In genomic region chr12:98605264-98605663, GRCm38 (mm10) we compare ENCODE assay signal across 17 mouse cellular contexts. TPM values are rescaled to one million over a fixed set of nuclear protein-coding genes. Genes with fewer than 3 reads are reported as not detected.
DNase-seq lines count a peak whose midpoint lies in the region; TF ChIP-seq lines count a peak whose summit lies in the region.
"Had no signal": no experiment of that assay in that cellular context is flagged by ENCODE, and none has a peak within 500 bp of the region (broad histone marks: within the 10 kb centered on the region; RNA-seq: fewer than 3 reads in every experiment).

No protein-coding gene starts in this region.

- in situ Hi-C loops in CH12.LX (cut with MboI; ENCODE audit: low pct_ligation_motif_present, low pct_unique_long_range_greater_than_20kb, low sequenced_read_pairs) = no loop called here

- H3K4me1 ChIP-seq in CH12.LX (ENCODE audit: control insufficient read depth in 1 of 2, insufficient read depth in 2 of 2) = peaks cover 10 to 56% of the 10 kb centered on the region in 2 experiments

- peak; percentile 87 for TF ChIP-seq EP300 in CH12.LX (IDR thresholded peaks at IDR 0.05; ENCODE audit: low read length)

- TF ChIP-seq POLR2A in CH12.LX (IDR thresholded peaks at IDR 0.05; ENCODE audit: low read depth, low read length) = no peak

- peak; percentile 36 for DNase-seq in CH12.LX (ENCODE audit: extremely low read depth)
- DNase-seq in ovary, postnatal 14 days (ENCODE audit: low spot score) = no peak
- DNase-seq: adrenal gland, adult 2 months; adrenal gland, adult 8-10 months; adrenal gland, postnatal 10 days; adrenal gland, postnatal 14 days; adrenal gland, postnatal 25 days; adrenal gland, postnatal 36 days; B cell, adult 2 months; cerebellum, adult 11 months; cerebellum, adult 11-12 months; cerebellum, adult 18-20 months; cerebellum, adult 2 months; cerebellum, adult 8-10 months had no signal

- H3K27me3 ChIP-seq in CH12.LX (replicated peaks) = no peaks in the 10 kb centered on the region

- 0 out of 2 replicates have a peak overlapping the region, but pooled peaks have one; percentile 16 for H3K4me2 ChIP-seq in CH12.LX (ENCODE audit: insufficient read depth, low read depth, poor library complexity, severe bottlenecking)

- peaks cover 10% of the 10 kb centered on the region for H3K9me3 ChIP-seq in CH12.LX (replicated peaks; ENCODE audit: low read length)
- H3K9me3 ChIP-seq: G1E had no signal

- dilution Hi-C loops in CH12.LX (cut with MboI; ENCODE audit: extremely low pct_ligation_motif_present, extremely low pct_unique_long_range_greater_than_20kb, low sequenced_read_pairs) = no loop called here

- no peak for TF ChIP-seq CTCF in CH12.LX (conservative IDR thresholded peaks at IDR 0.05 in 1 of 2, IDR thresholded peaks at IDR 0.05 in 1 of 2; ENCODE audit: low read depth in 2 of 2, low read length in 2 of 2)

- no peak overlapping the region for H3K4me3 ChIP-seq in CH12.LX (replicated peaks in 1 of 3; ENCODE audit: low read depth in 2 of 3, low read length in 2 of 3, poor library complexity in 1 of 3)

- H3K36me3 ChIP-seq in CH12.LX (replicated peaks in 1 of 2; ENCODE audit: control insufficient read depth in 1 of 2, insufficient read depth in 1 of 2, low read length in 1 of 2) = peaks cover 3 to 6% of the 10 kb centered on the region in 2 experiments
- H3K36me3 ChIP-seq: G1E had no signal

- TF ChIP-seq RAD21 in CH12.LX (IDR thresholded peaks at IDR 0.05; ENCODE audit: low read depth, low read length) = no peak

- no peak overlapping the region; the same call in 1 of the 2 replicates for H3K9ac ChIP-seq in CH12.LX (ENCODE audit: insufficient read depth, low read depth)

- H3K27ac ChIP-seq in CH12.LX (ENCODE audit: insufficient read depth, low read depth) = no peak overlapping the region

- no peaks in the 10 kb centered on the region for H3K79me2 ChIP-seq in CH12.LX (replicated peaks; ENCODE audit: control insufficient read depth, extremely low read depth, insufficient read depth, poor library complexity, severe bottlenecking)

TF ChIP-seq in CH12.LX, 34 proteins besides CTCF, POLR2A, EP300 and RAD21:
- TF ChIP-seq KAT2A (IDR thresholded peaks at IDR 0.05; ENCODE audit: insufficient replicate concordance, low read length) (no peak), JUN (IDR thresholded peaks at IDR 0.05; ENCODE audit: insufficient read depth, low read depth, low read length) (peak; percentile 72; the same call in 1 of the 2 replicates), PAX5 (IDR thresholded peaks at IDR 0.05; ENCODE audit: low read length) (no peak), UBTF (IDR thresholded peaks at IDR 0.05; ENCODE audit: low read depth, low read length) (no peak), SIN3A (IDR thresholded peaks at IDR 0.05; ENCODE audit: low read length) (no peak), E2F4 (IDR thresholded peaks at IDR 0.05; ENCODE audit: insufficient replicate concordance, low read depth, low read length) (no peak), ZKSCAN1 (IDR thresholded peaks at IDR 0.05; ENCODE audit: borderline replicate concordance, low read depth, low read length) (no peak), MYC (IDR thresholded peaks at IDR 0.05; ENCODE audit: low read depth, low read length) (no peak), TBP (conservative IDR thresholded peaks at IDR 0.05; ENCODE audit: low read depth, low read length) (no peak), NRF1 (IDR thresholded peaks at IDR 0.05; ENCODE audit: low read depth, low read length) (no peak), MEF2A (IDR thresholded peaks at IDR 0.05; ENCODE audit: borderline replicate concordance, low read depth, low read length) (peak; percentile 60; the same call in 1 of the 2 replicates), USF2 (conservative IDR thresholded peaks at IDR 0.05; ENCODE audit: low read depth, low read length) (no peak), ELF1 (IDR thresholded peaks at IDR 0.05; ENCODE audit: low read depth, low read length) (no peak), CHD2 (IDR thresholded peaks at IDR 0.05; ENCODE audit: low read length) (no peak), RCOR1 (conservative IDR thresholded peaks at IDR 0.05; ENCODE audit: low read depth, low read length) (no peak), IRF4 (IDR thresholded peaks at IDR 0.05; ENCODE audit: low read depth, low read length) (peak; percentile 83), NELFE (IDR thresholded peaks at IDR 0.05; ENCODE audit: low read depth, low read length) (no peak), POLR2AphosphoS2 (IDR thresholded peaks at IDR 0.05; ENCODE audit: low read depth, low read length) (no peak), SMC3 (IDR thresholded peaks at IDR 0.05; ENCODE audit: low read depth, low read length) (no peak), USF1 (IDR thresholded peaks at IDR 0.05; ENCODE audit: low read depth, low read length) (no peak), MAZ (IDR thresholded peaks at IDR 0.05; ENCODE audit: low read depth, low read length) (peak; percentile 28; the same call in 1 of the 2 replicates), ZMIZ1 (IDR thresholded peaks at IDR 0.05; ENCODE audit: low read depth, low read length) (no peak), GABPA (IDR thresholded peaks at IDR 0.05; ENCODE audit: insufficient replicate concordance, low read depth, low read length) (no peak), MAX (IDR thresholded peaks at IDR 0.05; ENCODE audit: low read length) (no peak), JUND (conservative IDR thresholded peaks at IDR 0.05; ENCODE audit: low read depth, low read length) (peak; percentile 85), TCF12 (IDR thresholded peaks at IDR 0.05; ENCODE audit: low read depth, low read length) (no peak), MAFK (IDR thresholded peaks at IDR 0.05; ENCODE audit: insufficient replicate concordance, low read length) (0 out of 2 replicates have a peak, but pooled peaks have one; percentile 52), ETS1 (conservative IDR thresholded peaks at IDR 0.05; ENCODE audit: low read depth, low read length) (peak; percentile 36; the same call in 1 of the 2 replicates), MXI1 (IDR thresholded peaks at IDR 0.05; ENCODE audit: low read depth, low read length) (no peak), ZNF384 (IDR thresholded peaks at IDR 0.05; ENCODE audit: low read depth, low read length) (peak; percentile 53; the same call in 1 of the 2 replicates), CHD1 (IDR thresholded peaks at IDR 0.05; ENCODE audit: low read depth, low read length) (no peak), BHLHE40 (IDR thresholded peaks at IDR 0.05; ENCODE audit: low read depth, low read length) (peak; percentile 67), HCFC1 (IDR thresholded peaks at IDR 0.05; ENCODE audit: low read depth, low read length) (no peak), ZC3H11A (IDR thresholded peaks at IDR 0.05; ENCODE audit: low read depth, low read length) (no peak)

RNA-seq across cellular contexts. Expression of gene Spata7, which starts 22.7 kb away (rescaled TPM):
- 6.2 and 7.8 TPM in 2 replicates for total RNA-seq in CH12.LX (2012; rRNA removed)
- total RNA-seq in CH12.LX (2014; rRNA removed) = 9.4 and 10.2 TPM in 2 replicates
- polyA plus RNA-seq in CH12.LX (2012; ENCODE audit: insufficient read length, low read depth) = 7.0 and 8.2 TPM in 2 replicates

RNA-seq across cellular contexts. Expression of gene Kcnk10, which starts 27.2 kb away (rescaled TPM):
- total RNA-seq in CH12.LX (2012; rRNA removed) (4.4 and 7.5 TPM in 2 replicates), CH12.LX (2014; rRNA removed) (3.8 and 4.3 TPM in 2 replicates)
- 2.3 and 2.4 TPM in 2 replicates for polyA plus RNA-seq in CH12.LX (2012; ENCODE audit: insufficient read length, low read depth)
- total RNA-seq: adrenal gland, adult 2 months; adrenal gland, postnatal 25 days; MEL had no signal
- polyA plus RNA-seq: adrenal gland, adult 2 months; C2C12; G1E had no signal
